Mouse (Mus musculus) urinary bladder, postnatal 4 days (tissue): Measurements from ENCODE around the gene Xk.
"Not testable (repeated sequence)": the region's sequence is repeated elsewhere in the genome, so short reads cannot be mapped to it uniquely, and the experiment has no call there.

Experiments
- DNase-seq, 2 experiments: peaks; one replicate each; pipeline ENCODE4 v3.0.0; 2021 to 2022; ENCODE audit warnings: low spot score in 2 of 2

Gene Xk

GRCm38 (mm10) chrX:9272460-9273361 lies at the start of gene Xk:
Gene Xk, plus strand, starts transcription at chrX:9272756.
- DNase-seq: peak; percentile 32 to 60

DNA sequence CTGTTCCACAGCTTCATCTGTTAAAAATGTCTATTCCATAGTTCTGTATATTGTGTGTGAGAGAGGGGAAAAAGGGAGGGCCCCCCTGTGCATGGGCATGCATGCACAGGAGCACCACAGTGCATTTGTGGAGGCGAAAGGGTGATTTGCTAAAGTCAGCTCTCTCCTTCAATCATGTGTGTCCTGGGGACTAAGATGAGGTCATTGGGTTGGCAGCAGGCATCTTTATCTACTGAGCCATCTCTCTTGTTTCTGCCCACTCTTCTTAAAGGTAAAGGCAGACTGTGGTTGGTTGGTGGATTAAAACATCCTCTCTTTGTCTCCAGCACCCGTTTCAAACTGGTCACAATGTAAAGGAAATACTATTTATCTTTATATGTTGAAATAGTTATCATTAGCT lies 45.5 kb upstream of the Xk start:
- DNase-seq: no peak

DNA sequence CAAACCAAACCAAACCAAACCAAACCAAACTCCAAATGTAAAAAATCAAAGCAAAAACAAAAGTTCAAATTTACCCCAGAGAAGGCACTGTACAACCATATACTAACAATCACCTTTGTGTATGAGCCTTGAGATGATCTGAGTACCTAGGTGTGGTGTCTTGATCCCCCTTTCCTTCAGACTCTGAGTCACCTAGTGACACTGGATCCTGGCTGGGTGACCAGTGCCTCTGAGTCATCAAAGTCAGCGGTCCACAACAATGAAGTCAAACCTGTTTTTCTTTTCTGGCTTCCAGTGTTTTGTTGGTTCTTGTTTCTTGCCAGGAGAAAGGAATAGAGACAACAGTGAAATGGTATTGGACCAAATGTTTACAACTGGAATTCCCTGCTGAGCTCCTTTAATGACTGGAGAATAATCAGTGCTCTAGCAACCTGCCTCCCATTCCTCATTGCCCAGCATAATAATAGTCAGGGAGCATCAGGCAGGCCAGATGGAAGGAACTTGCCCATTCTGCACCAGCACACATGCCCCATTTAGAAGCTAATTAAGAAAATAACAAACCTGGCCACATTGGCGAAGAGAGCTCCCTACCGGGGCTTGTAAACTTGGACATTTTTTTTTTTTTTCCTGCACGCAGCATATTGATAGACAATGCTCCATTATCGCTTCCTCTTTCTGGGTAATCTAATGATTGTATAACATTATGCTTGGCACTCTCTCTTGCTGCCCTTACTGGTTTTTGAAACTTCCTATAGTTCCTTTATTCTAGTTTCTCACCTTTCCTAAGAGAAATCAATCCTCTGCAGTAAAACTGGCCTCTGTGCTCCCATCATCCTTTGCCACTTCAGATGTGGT lies 31.6 kb upstream of the Xk start:
- no peak for DNase-seq

DNA sequence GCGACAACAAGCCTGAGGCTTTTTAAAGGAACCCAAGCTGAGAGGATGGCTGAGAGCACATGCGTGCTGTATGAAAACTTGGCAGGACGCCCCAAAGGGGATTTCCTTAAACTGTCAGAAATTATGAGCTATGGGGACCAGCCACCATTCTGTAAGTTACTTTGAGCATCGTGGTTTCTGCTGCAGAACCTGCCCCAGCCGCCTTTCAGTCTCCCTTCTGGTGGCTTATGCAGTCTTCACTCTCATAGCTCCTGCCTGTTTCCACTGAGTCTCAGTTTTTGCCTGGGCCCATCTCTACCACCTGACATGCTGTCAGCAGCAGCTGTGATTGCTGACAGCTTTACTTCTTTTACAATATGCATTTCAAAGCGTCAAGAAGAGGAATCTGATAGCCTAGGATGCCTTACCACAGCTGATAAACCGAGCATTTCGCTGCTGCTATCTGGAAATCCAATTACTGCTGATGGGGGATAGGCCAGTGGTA lies 29.1 kb upstream of the Xk start:
- no peak for DNase-seq

GRCm38 (mm10) chrX:9244603-9245336 lies 27.8 kb upstream of the Xk start:
- DNase-seq: no peak

GRCm38 (mm10) chrX:9248911-9249310 lies 23.6 kb upstream of the Xk start:
- DNase-seq: no peak

DNA sequence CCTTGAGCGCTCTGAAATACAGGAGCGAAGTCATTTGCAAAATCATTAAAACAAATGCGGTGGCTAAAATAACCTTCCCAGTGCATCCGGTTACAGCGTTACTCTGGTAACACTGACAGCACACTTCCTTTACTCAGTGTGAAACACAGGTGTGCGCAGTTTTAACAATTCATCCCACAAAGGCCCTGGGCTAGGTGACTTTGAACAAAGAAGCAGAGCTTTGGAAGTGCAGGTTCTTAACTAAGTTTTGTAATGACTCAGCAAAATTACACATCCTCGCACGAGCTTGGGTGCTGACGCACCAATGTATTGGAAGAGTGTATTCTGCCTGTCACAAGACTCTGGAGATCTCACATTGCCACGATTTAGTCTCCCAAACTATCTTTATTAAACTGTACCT lies 18.6 kb upstream of the Xk start:
- DNase-seq: no peak

DNA sequence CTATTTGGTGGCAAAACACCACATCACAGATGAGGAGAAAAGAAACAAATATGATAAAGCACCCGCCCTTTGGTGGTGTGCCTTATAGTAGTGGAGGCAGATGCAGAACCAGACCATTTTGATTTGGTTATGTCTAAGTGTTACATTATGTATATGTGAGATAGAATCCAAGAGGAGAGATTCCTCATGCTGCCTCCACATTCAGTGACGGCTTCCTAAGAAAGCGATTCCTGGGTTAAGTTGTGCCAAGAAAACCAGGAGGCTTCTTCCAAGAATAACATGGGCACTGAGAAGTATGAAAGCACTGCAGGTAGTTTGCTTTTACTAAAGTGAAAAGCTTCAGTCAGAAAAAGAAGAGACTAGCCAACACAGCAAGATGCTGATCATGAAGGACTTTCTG lies 17.7 kb upstream of the Xk start:
- DNase-seq: no peak

DNA sequence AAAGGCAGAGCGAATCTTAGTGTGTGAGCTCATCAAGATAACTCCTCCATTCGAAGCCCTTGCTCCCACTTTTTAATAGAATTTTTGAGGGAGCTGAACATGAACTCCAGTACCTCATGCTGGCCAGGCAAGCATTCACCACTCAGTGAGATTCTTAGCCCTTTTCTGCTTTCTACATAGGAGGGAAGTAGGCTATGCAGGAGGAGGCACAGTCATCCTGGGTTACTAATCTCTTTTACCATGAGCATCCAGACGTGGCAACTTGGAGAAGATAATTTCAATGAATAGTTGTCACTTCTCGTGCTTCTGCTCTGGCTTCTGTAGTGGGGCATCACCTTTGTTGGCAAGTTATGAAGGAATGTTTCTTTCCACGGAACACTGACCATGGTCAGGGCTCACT lies 15.8 kb upstream of the Xk start, which contains the start of gene Gm14862:
Gene Gm14862, minus strand, starts transcription at position 134 of the 400 bp plus-strand sequence.
- no peak for DNase-seq

GRCm38 (mm10) chrX:9257831-9258230 lies 14.7 kb upstream of the Xk start:
- DNase-seq: no peak

DNA sequence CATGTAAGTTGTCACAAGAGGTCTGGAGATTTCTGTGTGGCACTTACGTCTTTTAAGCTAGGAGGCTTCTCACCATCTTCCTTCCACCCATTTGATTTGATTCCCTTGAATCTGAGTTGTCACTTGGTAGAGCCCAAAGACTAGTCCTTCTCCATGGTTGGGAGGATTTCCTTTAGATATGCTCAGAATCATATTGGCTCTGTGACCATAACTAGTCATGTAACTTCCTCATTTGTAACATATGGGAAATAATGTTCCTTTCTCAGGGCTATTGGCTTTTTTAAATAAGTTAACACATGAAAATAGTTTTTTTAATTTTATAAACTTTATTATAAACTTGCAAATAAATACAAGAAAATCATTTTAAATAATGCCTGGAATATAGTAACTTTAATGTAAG lies 13.3 kb upstream of the Xk start:
- no peak for DNase-seq

DNA sequence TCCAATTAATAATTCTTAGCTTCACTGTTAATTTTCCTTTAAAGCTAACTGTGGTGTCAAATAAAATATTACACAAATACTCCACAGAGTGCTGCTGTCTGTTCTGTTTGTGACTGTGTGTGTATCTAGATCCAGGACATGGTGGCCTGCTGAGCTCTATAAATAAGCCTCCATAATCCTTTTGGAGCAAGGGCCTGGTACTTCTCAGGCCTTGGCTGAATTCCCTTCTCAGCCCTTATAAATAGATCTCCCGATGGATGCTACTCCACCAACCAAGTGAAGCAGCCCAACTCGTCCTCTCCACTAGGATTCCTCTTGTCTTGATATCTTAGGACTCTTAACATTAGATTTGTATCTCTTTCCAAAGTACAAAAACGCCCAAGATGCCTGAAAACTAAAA lies 1.4 kb upstream of the Xk start:
- DNase-seq: no peak

DNA sequence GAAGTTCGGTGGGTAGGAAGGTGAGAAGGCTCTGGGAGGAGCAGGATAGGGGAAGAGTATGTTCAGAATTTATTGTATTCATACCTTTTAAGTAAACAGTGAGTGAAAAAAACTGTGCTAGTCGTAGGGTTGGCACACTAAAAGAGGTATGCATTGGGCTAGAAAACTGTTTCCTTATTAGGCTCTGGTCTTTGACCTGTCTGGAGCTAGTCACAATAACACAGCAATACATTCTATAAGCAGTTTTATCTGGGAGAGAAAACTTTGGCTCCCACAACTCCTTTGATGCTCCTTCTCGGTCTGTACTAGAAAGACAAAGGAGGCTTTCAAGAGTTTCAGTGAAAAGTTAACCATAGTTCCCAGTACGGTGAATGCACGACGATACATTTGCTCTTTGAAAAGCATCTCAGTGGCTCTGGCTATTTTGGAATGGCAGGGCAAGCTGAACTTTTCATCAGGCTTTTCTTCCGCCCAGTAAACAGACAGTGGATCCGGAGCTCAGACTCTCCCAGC lies 553 bp upstream of the Xk start:
- no peak for DNase-seq

GRCm38 (mm10) chrX:9273377-9274002 lies 934 bp downstream of the Xk start:
- DNase-seq: no peak

- no peak for DNase-seq
Observed at GRCm38 (mm10) chrX:9274321-9274720, 1.8 kb downstream of the Xk start.

DNA sequence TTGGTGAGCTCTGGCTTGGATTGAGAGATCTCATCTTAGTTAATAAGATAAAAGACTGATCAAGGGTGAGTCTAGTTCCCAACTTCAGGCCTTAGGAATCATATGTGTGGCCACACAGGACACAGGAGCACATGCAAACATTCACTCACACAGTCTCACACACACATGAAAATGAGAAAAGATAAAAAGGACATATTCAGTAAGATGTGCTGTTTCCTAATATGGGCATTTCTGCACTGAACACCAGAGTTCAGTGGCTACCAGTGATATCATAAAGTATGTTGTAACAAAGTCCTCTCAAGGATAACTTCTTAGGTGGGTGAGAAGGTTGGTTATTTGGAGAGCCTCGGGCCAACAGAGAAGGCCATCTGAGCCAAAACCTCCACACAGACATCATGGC lies 10.9 kb downstream of the Xk start, which contains the start of gene H2al1m:
Gene H2al1m, plus strand, starts transcription at position 301 of the 400 bp plus-strand sequence.
- not testable (repeated sequence) for DNase-seq

DNA sequence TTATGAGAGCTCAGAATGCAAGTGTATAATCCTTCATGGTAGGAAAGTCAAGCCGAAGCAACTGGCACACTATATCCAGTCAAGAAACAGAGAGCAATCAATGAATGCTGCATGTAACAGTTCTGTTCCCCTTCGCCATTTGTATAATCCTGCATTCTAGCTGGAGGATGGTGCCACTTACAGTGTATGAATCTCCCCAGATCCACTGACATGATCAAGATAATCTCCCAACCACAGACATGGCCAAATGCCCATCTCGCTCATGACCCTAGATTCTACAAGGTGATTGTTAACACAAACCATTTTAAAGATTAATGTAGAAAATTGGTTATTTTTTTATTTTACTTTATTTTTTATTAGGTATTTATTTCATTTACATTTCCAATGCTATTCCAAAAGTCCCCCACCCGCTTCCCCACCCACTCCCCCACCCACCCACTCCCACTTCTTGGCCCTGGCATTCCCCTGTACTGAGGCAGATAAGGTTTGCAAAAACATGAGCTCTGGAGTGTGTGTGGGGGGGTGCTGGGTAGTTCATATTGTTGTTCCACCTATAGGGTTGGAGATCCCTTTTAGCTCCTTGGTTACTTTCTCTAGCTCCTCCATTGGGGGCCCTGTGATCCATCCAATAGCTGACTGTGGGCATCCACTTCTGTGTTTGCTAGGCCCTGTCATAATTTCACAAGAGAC lies 20.7 kb downstream of the Xk start:
- DNase-seq: not testable (repeated sequence)

- no peak for DNase-seq
Observed at GRCm38 (mm10) chrX:9298413-9298864, 25.9 kb downstream of the Xk start.

DNA sequence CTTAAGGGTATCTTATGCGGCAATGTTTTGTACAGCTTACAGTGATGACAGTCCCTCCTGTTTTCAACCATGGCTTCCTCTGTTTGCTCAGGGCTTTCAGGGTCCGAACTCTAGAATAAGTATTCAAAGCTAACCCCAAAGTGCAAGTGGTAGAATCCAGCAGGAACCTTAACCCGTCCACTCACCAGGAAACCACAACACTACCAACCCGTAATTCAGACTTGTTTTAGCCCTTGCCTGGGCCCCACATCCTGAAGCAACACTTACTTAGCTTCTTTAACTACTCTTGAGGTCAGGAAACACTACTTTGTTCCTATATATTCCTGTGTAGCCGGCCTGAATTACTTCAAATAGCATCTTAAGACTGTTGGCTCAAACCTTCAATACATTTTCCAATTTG lies 30.2 kb downstream of the Xk start:
- DNase-seq: no peak

DNA sequence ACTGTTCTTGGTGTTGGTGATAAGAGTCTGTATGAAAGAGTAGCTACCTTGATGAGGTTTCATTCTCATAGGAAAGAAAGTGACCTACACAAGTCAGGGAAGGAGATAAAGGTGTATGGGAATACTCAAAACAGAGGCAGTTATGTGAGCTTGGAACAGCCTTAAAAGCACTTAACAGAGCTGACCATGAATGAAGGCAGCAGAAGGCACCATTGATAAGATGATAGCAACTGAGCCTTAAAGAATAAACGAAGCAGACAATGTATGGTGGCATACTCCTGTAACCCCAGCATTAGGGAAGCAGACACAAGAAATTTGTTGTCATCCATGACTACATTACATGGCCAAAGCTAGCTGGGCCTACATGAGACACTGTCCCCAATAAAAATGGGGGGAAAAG lies 30.9 kb downstream of the Xk start:
- no peak for DNase-seq
